Mouse (Mus musculus) erythroblast, embryonic 14.5 days (primary cell): ENCODE data around the gene Myh10.

ENCODE experiments used
- GATA1 ChIP-seq: IDR thresholded peaks from 2 replicates; pipeline ENCODE4 v1.6.1; 2012; ENCODE audit warnings: low read length, inconsistent platforms, mixed read lengths
- TAL1 ChIP-seq: IDR thresholded peaks from 3 replicates; pipeline ENCODE4 v1.6.1; 2012; ENCODE audit warnings: low read length, inconsistent platforms, mixed read lengths

DNA sequence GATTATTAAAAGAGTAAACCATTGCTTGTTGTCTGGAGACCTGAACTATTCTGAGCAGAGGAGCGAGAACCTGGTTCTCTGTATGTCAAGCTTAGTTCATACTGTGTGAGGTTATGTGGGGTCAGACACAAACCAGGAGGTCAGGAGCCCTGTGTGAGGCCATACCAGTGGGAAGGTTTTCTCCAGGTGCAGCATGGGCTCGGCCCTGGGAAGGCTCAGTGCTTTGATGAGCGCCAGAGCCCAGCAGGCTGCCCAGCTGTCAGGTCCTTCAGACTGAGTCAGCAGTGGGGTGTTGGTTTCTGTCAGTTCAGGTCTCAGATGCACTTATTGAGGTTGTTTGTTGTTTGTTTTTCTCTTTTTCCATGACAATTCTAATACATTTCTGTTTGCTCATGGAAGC is 52.8 kb downstream of the Myh10 start:
- TF ChIP-seq TAL1 (no peak), GATA1 (no peak)
